Mouse (Mus musculus): ENCODE data around the gene Sac3d1.

GRCm38 (mm10) chr19:6088841-6089240, 29.6 kb downstream of the Sac3d1 start:
- TF ChIP-seq CTCF (IDR thresholded peaks at IDR 0.05; ENCODE audit: extremely low read depth, insufficient read length, insufficient replicate concordance, low read depth, low read length): no peak
- TF ChIP-seq POLR2A (IDR thresholded peaks at IDR 0.05; ENCODE audit: low read depth, low read length): no peak

Data from small intestine, adult 2 months (tissue).